Mouse (Mus musculus) frontal cortex, postnatal 25 days (tissue): Measurements from ENCODE around the gene Gm10718.
"Not testable (repeated sequence)": the region's sequence is repeated elsewhere in the genome, so short reads cannot be mapped to it uniquely, and the experiment has no call there.

ENCODE experiments used
- DNase-seq, 2 experiments: peaks; one replicate each; pipeline ENCODE4 v3.0.0; 2022; ENCODE audit warnings: low spot score in 2 of 2

Gene Gm10718

GRCm38 (mm10) chr9:3025653-3026052 lies 2.3 kb downstream of the Gm10718 start:
- peak; percentile 27 to 91 for DNase-seq

- not testable (repeated sequence) for DNase-seq
Observed at GRCm38 (mm10) chr9:3026136-3026535, 2.8 kb downstream of the Gm10718 start.

GRCm38 (mm10) chr9:3026741-3027140 lies 3.4 kb downstream of the Gm10718 start:
- not testable (repeated sequence) for DNase-seq

- DNase-seq = not testable (repeated sequence)
Observed at GRCm38 (mm10) chr9:3027200-3027599, 3.9 kb downstream of the Gm10718 start.

- peak; percentile 8 to 69 for DNase-seq
Observed at GRCm38 (mm10) chr9:3029276-3030000, 6.1 kb downstream of the Gm10718 start.

- DNase-seq = not testable (repeated sequence)
Observed at GRCm38 (mm10) chr9:3030677-3031318, 7.5 kb downstream of the Gm10718 start.

GRCm38 (mm10) chr9:3034299-3034698 lies 11.0 kb downstream of the Gm10718 start, which contains the start of gene Gm17535:
Gm17535 (plus strand) TSS chr9:3034599.
- not testable (repeated sequence) for DNase-seq

GRCm38 (mm10) chr9:3036577-3036976 lies 13.2 kb downstream of the Gm10718 start, which contains the start of gene Gm10715:
Gm10715 (plus strand) TSS chr9:3036877.
- DNase-seq = not testable (repeated sequence)

- not testable (repeated sequence) for DNase-seq
Observed at GRCm38 (mm10) chr9:3038161-3038560, 14.8 kb downstream of the Gm10718 start.
